Mouse (Mus musculus): Measurements from ENCODE around the gene Msto1. TPM values are rescaled to one million over a fixed set of nuclear protein-coding genes. Genes with fewer than 3 reads are reported as not detected.
A peak's percentile ranks its signal among the peaks of the same experiment; 100 is the strongest.
"Not testable (repeated sequence)": the region's sequence is repeated elsewhere in the genome, so short reads cannot be mapped to it uniquely, and the experiment has no call there.

The Msto1 gene
- polyA plus RNA-seq, 1 experiment from 2014 or later = 44.3 TPM

- peak overlapping the region; percentile 61; the same call in 1 of the 2 replicates for H3K4me3 ChIP-seq (ENCODE audit: low read depth, low read length)
- H3K9ac ChIP-seq (ENCODE audit: low read depth, low read length) = no peak overlapping the region
- no peak overlapping the region for H3K27ac ChIP-seq (replicated peaks; ENCODE audit: low read depth, low read length)
- 81% methylated on average over 7 of the region's 7 CpGs for WGBS
- peak overlapping the region; percentile 73; the same call in 1 of the 2 replicates for H3K4me2 ChIP-seq (ENCODE audit: low read depth, low read length)
- H3K36me3 ChIP-seq (ENCODE audit: control insufficient read depth, insufficient read depth, low read length) = peaks cover 51% of the 10 kb centered on the region
- H3K9me3 ChIP-seq (ENCODE audit: control insufficient read depth, low read length) = no peaks in the 10 kb centered on the region
- DNase-seq (ENCODE audit: low spot score) = no peak
- no peaks in the 10 kb centered on the region for H3K27me3 ChIP-seq (replicated peaks; ENCODE audit: control insufficient read depth, insufficient read depth, low read length)
- ATAC-seq (ENCODE audit: low read depth) = no peak
- peaks cover 10% of the 10 kb centered on the region for H3K4me1 ChIP-seq (ENCODE audit: control insufficient read depth, insufficient read depth, low read length)
Measured at GRCm38 (mm10) chr3:88912585-88912984, 1.2 kb downstream of the Msto1 start.

DNA sequence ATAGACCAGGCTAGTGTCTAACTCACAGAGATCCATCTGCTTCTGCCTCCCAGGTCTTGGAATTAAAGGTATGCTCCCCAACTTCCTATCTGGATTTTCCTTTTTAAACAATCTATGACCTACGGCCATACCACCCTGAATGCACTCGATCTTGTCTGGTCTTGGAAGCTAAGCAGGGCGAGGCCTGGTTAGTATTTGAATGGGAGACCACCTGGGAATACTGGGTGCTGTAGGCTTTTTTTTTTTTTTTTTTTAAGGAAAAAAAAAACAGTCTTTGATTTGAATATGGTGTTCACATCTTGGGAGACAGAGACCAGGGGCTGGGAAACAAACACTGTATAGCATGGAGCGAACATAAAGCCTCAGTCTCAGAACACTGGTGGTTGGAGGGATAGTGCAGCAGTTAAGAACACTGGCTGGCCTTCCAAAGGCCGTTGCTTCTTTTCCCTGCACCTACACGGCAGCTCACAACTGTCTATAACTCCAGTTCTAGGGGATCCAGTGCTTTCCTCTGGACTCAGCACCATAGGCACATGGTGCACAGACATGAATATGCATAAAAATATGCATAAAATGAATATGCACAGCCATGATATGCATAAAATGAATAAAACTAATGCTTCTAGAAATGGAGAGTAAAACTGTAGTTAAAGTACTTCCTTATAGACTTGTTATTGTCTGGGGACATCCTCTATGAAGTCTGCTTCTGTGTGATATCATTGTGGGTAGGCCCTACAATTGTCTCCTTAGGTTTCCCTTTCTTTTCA lies 7.2 kb downstream of the Msto1 start:
- Histone ChIP-seq H3K27ac (replicated peaks; ENCODE audit: low read depth, low read length) (no peak overlapping the region), H3K4me1 (ENCODE audit: control insufficient read depth, insufficient read depth, low read length) (no peaks in the 10 kb centered on the region), H3K9me3 (ENCODE audit: control insufficient read depth, low read length) (no peaks in the 10 kb centered on the region), H3K4me3 (ENCODE audit: low read depth, low read length) (no peak overlapping the region), H3K27me3 (replicated peaks; ENCODE audit: control insufficient read depth, insufficient read depth, low read length) (no peaks in the 10 kb centered on the region), H3K4me2 (ENCODE audit: low read depth, low read length) (no peak overlapping the region), H3K36me3 (ENCODE audit: control insufficient read depth, insufficient read depth, low read length) (peaks cover 100% of the 10 kb centered on the region), H3K9ac (ENCODE audit: low read depth, low read length) (no peak overlapping the region)
- 89% methylated on average over 6 of the region's 6 CpGs for WGBS
- no peak for ATAC-seq (ENCODE audit: low read depth)
- DNase-seq (ENCODE audit: low spot score) = no peak

- Histone ChIP-seq H3K9me3 (ENCODE audit: control insufficient read depth, low read length) (no peaks in the 10 kb centered on the region), H3K27ac (replicated peaks; ENCODE audit: low read depth, low read length) (no peak overlapping the region), H3K9ac (ENCODE audit: low read depth, low read length) (no peak overlapping the region), H3K4me2 (ENCODE audit: low read depth, low read length) (no peak overlapping the region), H3K4me3 (ENCODE audit: low read depth, low read length) (no peak overlapping the region), H3K36me3 (ENCODE audit: control insufficient read depth, insufficient read depth, low read length) (peaks cover 99% of the 10 kb centered on the region), H3K4me1 (ENCODE audit: control insufficient read depth, insufficient read depth, low read length) (no peaks in the 10 kb centered on the region), H3K27me3 (replicated peaks; ENCODE audit: control insufficient read depth, insufficient read depth, low read length) (no peaks in the 10 kb centered on the region)
- DNase-seq (ENCODE audit: low spot score) (no peak), ATAC-seq (ENCODE audit: low read depth) (no peak)
- WGBS = 93% methylated on average over 2 of the region's 2 CpGs
Measured at GRCm38 (mm10) chr3:88905741-88906140, 8.1 kb downstream of the Msto1 start.

DNA sequence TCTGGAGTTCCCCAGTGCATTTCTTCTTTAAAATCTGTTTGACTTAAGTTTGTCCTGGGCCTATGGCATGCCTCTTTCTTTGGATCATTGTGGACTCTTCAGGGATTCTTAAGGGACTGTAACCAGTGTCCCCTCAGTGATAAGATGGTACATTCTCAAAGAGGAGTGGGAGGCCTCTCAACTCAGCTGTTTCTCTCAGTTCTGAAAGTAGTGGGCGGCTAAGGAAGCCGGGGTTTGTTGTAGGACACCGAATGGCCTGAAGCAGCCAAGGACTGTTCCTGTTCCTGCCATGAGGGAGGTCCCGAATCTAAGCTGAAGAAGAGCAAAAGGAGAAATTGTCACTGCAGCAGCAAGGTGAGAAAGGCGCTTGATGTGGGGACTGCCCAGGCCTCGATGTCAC lies 8.6 kb downstream of the Msto1 start:
- no peak for DNase-seq (ENCODE audit: low spot score)
- no peaks in the 10 kb centered on the region for H3K9me3 ChIP-seq (ENCODE audit: control insufficient read depth, low read length)
- H3K4me2 ChIP-seq (ENCODE audit: low read depth, low read length) = no peak overlapping the region
- H3K4me3 ChIP-seq (ENCODE audit: low read depth, low read length) = no peak overlapping the region
- H3K36me3 ChIP-seq (ENCODE audit: control insufficient read depth, insufficient read depth, low read length) = peaks cover 96% of the 10 kb centered on the region
- no peak for ATAC-seq (ENCODE audit: low read depth)
- WGBS = 87% methylated on average over 6 of the region's 6 CpGs
- no peak overlapping the region for H3K9ac ChIP-seq (ENCODE audit: low read depth, low read length)
- H3K4me1 ChIP-seq (ENCODE audit: control insufficient read depth, insufficient read depth, low read length) = no peaks in the 10 kb centered on the region
- H3K27me3 ChIP-seq (replicated peaks; ENCODE audit: control insufficient read depth, insufficient read depth, low read length) = no peaks in the 10 kb centered on the region
- H3K27ac ChIP-seq (replicated peaks; ENCODE audit: low read depth, low read length) = no peak overlapping the region

DNA sequence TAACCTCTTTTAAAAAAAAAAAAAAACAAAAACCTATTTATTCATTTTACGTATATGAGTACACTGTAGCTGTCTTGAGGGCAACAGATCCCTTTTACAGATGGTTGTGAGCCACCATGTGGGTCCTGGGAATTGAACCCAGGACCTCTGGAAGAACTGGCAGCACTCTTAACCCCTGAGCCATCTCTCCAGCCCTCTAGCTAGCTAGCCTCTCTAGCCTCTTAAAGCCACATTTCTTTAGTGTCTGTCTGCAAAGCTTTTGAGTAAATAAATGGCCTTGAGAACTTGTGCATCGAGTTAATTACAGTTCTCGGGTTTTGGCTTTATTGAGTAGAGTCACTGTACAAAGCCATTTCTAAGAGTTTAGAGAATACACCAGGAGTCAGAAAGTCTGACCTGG lies 9.0 kb downstream of the Msto1 start:
- WGBS = 88% methylated on average over 3 of the region's 3 CpGs
- no peak overlapping the region for H3K9ac ChIP-seq (ENCODE audit: low read depth, low read length)
- no peaks in the 10 kb centered on the region for H3K9me3 ChIP-seq (ENCODE audit: control insufficient read depth, low read length)
- H3K36me3 ChIP-seq (ENCODE audit: control insufficient read depth, insufficient read depth, low read length) = peaks cover 92% of the 10 kb centered on the region
- no peaks in the 10 kb centered on the region for H3K4me1 ChIP-seq (ENCODE audit: control insufficient read depth, insufficient read depth, low read length)
- no peak overlapping the region for H3K4me3 ChIP-seq (ENCODE audit: low read depth, low read length)
- DNase-seq (ENCODE audit: low spot score) (no peak), ATAC-seq (ENCODE audit: low read depth) (no peak)
- no peaks in the 10 kb centered on the region for H3K27me3 ChIP-seq (replicated peaks; ENCODE audit: control insufficient read depth, insufficient read depth, low read length)
- no peak overlapping the region for H3K27ac ChIP-seq (replicated peaks; ENCODE audit: low read depth, low read length)
- no peak overlapping the region for H3K4me2 ChIP-seq (ENCODE audit: low read depth, low read length)

DNA sequence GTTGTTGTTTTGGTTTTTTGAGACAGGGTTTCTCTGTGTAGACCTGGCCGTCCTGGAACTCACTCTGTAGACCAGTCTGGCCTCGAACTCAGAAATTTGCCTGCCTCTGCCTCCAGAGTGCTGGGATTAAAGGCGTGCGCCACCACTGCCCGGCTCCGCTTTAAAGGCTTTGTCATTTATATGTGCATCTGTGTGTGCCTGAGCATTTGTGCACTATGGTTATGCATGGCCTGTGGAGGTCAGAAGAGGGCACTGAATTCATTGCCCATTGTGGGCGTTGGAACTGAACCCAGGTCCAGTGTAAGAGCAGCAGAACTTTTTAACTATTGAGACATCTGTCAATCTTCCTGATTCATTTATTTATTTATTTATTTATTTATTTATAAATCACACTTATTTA lies 20.8 kb downstream of the Msto1 start:
- not testable (repeated sequence) for H3K27me3 ChIP-seq (replicated peaks; ENCODE audit: control insufficient read depth, insufficient read depth, low read length); H3K4me3 ChIP-seq (ENCODE audit: low read depth, low read length); H3K4me1 ChIP-seq (ENCODE audit: control insufficient read depth, insufficient read depth, low read length); ATAC-seq (ENCODE audit: low read depth); H3K9me3 ChIP-seq (ENCODE audit: control insufficient read depth, low read length); H3K9ac ChIP-seq (ENCODE audit: low read depth, low read length); H3K4me2 ChIP-seq (ENCODE audit: low read depth, low read length); H3K27ac ChIP-seq (replicated peaks; ENCODE audit: low read depth, low read length); DNase-seq (ENCODE audit: low spot score)
- 92% methylated on average over 7 of the region's 7 CpGs for WGBS
- H3K36me3 ChIP-seq (ENCODE audit: control insufficient read depth, insufficient read depth, low read length) = peaks cover 20% of the 10 kb centered on the region; the same call in 1 of the 2 replicates

- not testable (repeated sequence) for ATAC-seq (ENCODE audit: low read depth); H3K27ac ChIP-seq (replicated peaks; ENCODE audit: low read depth, low read length); H3K27me3 ChIP-seq (replicated peaks; ENCODE audit: control insufficient read depth, insufficient read depth, low read length); H3K4me1 ChIP-seq (ENCODE audit: control insufficient read depth, insufficient read depth, low read length); H3K4me2 ChIP-seq (ENCODE audit: low read depth, low read length); H3K36me3 ChIP-seq (ENCODE audit: control insufficient read depth, insufficient read depth, low read length); DNase-seq (ENCODE audit: low spot score); H3K4me3 ChIP-seq (ENCODE audit: low read depth, low read length); H3K9me3 ChIP-seq (ENCODE audit: control insufficient read depth, low read length); H3K9ac ChIP-seq (ENCODE audit: low read depth, low read length)
- 97% methylated on average over 4 of the region's 4 CpGs for WGBS
Measured at GRCm38 (mm10) chr3:88882536-88882935, 31.3 kb downstream of the Msto1 start.

GRCm38 (mm10) chr3:88868449-88868848 lies 45.4 kb downstream of the Msto1 start:
- not testable (repeated sequence) for ATAC-seq (ENCODE audit: low read depth); H3K4me2 ChIP-seq (ENCODE audit: low read depth, low read length)
- WGBS = no CpG with 5 or more reads among the region's 4 CpGs

GRCm38 (mm10) chr3:88867177-88867576 lies 46.6 kb downstream of the Msto1 start:
- H3K36me3 ChIP-seq (ENCODE audit: control insufficient read depth, insufficient read depth, low read length) = peaks cover 43% of the 10 kb centered on the region
- not testable (repeated sequence) for DNase-seq (ENCODE audit: low spot score); H3K4me3 ChIP-seq (ENCODE audit: low read depth, low read length); H3K27ac ChIP-seq (replicated peaks; ENCODE audit: low read depth, low read length); ATAC-seq (ENCODE audit: low read depth); H3K9ac ChIP-seq (ENCODE audit: low read depth, low read length); H3K4me1 ChIP-seq (ENCODE audit: control insufficient read depth, insufficient read depth, low read length); H3K27me3 ChIP-seq (replicated peaks; ENCODE audit: control insufficient read depth, insufficient read depth, low read length); H3K9me3 ChIP-seq (ENCODE audit: control insufficient read depth, low read length); H3K4me2 ChIP-seq (ENCODE audit: low read depth, low read length)
- WGBS = no CpG with 5 or more reads among the region's 8 CpGs

More at GRCm38 (mm10) chr3:88868449-88868848, 45.4 kb downstream of the Msto1 start:
- peaks cover 30% of the 10 kb centered on the region for H3K36me3 ChIP-seq (ENCODE audit: control insufficient read depth, insufficient read depth, low read length)
- H3K4me1 ChIP-seq (ENCODE audit: control insufficient read depth, insufficient read depth, low read length); H3K9ac ChIP-seq (ENCODE audit: low read depth, low read length); H3K27ac ChIP-seq (replicated peaks; ENCODE audit: low read depth, low read length); DNase-seq (ENCODE audit: low spot score); H3K9me3 ChIP-seq (ENCODE audit: control insufficient read depth, low read length); H3K4me3 ChIP-seq (ENCODE audit: low read depth, low read length); H3K27me3 ChIP-seq (replicated peaks; ENCODE audit: control insufficient read depth, insufficient read depth, low read length): not testable (repeated sequence)
